Mouse (Mus musculus) kidney, postnatal 14 days (tissue): ENCODE results near the gene Ap4b1.
"Not testable (repeated sequence)": the region's sequence is repeated elsewhere in the genome, so short reads cannot be mapped to it uniquely, and the experiment has no call there.

ENCODE experiments used
- DNase-seq: peaks from one replicate; pipeline ENCODE4 v3.0.0; 2022; ENCODE audit warnings: mixed read lengths

Gene Ap4b1

GRCm38 (mm10) chr3:103808891-103809798 lies at the start of gene Ap4b1, which contains the start of the genes Dclre1b and Gm43064:
Gene Ap4b1 (plus strand): TSS chr3:103809520.
Gene Dclre1b (minus strand): TSS chr3:103809444.
Gene Gm43064 (plus strand): TSS chr3:103809573.
- DNase-seq, result peak; percentile 95

- no peak for DNase-seq
Observed at GRCm38 (mm10) chr3:103766789-103767188, 42.5 kb upstream of the Ap4b1 start.

DNA sequence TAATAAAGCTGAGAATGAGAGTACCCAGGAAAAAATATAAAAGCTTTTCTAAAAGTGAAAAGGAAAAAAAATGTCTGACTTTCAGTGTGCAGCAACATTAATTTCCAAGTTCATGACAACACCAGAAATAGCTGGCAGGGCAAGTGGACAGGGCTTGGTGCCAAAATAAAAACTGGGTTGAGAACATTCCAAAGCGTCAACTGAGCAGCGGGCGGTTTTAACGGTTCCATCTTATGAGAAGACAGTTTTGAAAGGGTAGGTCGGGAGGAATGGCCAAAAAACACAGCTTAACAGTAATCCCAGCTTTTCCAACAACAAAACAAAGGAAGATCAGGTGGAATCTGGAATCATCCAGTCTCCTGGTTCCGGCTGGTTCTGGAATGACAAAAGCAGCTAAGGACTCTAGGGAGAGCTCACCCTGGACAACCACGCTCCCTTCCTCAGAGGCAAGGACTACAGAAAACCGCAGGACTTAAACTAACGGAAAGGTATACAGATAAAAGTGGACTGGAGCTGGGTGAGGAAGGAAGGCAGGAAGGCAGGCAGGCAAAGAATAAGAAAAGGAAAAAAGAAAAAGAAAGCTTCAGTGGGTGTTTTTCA lies 37.7 kb upstream of the Ap4b1 start:
- peak; percentile 90 for DNase-seq

GRCm38 (mm10) chr3:103772846-103773245 lies 36.5 kb upstream of the Ap4b1 start:
- peak; percentile 58 for DNase-seq

DNA sequence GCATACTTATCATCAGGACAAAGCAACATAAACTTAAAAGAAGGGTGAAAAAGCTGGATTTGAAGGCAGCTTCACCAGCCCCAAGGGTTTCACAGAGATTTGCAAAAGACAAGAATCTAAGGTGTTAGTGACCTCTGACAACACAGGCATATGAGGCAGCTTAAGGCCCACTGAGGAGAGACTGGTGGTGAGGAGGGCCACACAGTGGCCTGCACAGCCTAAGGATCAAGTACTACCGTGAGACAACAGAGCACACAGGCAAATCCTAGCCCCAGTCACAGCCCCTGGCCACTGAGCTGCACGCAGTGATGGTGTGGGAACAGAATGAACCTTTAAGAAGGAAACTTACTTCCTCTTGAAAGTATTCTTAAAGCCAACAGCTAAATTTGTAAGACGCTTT lies 35.8 kb upstream of the Ap4b1 start:
- no peak for DNase-seq

- no peak for DNase-seq
Observed at GRCm38 (mm10) chr3:103774009-103774408, 35.3 kb upstream of the Ap4b1 start.

GRCm38 (mm10) chr3:103777940-103778339 lies 31.4 kb upstream of the Ap4b1 start:
- DNase-seq, result no peak

- no peak for DNase-seq
Observed at GRCm38 (mm10) chr3:103778660-103779059, 30.7 kb upstream of the Ap4b1 start.

DNA sequence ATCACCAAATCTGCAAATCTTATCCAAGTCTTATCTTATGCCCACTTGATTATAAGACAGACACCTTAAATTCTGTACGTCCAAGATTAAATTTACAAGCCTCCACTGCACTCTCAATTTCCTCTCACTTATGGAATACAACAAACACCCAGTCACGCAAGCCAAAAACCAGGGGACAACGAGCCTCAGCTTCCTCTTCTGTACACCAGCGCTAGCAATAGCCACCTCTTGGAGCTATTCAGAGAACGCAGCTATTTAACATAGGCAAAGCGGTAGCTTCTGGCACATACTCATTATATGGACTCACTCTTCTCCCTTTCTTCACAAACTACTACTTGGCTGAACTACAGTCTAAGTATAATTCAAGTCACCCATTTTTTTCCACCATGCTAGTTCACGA lies 30.1 kb upstream of the Ap4b1 start:
- DNase-seq, result no peak

- no peak for DNase-seq
Observed at GRCm38 (mm10) chr3:103780271-103780670, 29.0 kb upstream of the Ap4b1 start.

- DNase-seq, result no peak
Observed at GRCm38 (mm10) chr3:103780777-103781176, 28.5 kb upstream of the Ap4b1 start.

GRCm38 (mm10) chr3:103782844-103783609 lies 26.3 kb upstream of the Ap4b1 start:
- DNase-seq, result no peak

DNA sequence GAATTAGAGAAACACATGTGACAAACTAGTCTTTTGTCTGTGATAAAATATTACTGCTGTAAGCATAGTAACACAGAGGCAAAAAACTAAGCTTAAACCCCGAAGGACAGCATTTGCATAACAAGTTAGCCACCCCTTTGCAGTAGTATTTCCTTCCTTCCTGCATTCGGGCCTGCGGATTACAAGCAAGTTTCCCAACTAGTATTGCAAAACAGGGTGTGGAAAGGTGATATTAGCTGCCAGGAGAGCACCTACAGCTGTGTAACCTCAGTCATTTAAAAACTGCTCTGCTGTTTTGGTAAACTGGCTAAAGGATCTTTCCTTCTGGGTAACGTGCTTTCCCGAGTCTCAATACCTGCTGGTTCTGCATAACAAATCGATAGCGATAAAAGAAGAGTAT lies 22.1 kb upstream of the Ap4b1 start:
- no peak for DNase-seq

DNA sequence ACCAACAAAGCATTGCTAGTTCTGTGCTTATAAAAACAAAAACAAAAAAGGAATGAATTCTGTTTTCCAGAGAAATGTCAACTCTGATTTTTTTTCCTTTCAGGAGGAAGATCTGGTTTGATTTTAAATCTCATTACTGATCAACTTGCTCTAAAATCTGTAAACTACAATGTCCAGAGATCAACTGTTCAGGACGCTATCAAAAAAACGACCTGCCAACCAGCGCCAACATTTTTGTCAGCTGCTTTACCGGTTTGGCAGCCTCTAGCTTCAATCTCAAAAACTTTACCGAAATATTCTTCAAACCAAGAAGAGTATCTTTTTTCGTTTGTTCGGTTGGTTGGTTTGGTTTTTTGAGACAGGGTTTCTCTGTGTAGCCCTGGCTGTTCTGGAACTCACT lies 20.2 kb upstream of the Ap4b1 start:
- no peak for DNase-seq

DNA sequence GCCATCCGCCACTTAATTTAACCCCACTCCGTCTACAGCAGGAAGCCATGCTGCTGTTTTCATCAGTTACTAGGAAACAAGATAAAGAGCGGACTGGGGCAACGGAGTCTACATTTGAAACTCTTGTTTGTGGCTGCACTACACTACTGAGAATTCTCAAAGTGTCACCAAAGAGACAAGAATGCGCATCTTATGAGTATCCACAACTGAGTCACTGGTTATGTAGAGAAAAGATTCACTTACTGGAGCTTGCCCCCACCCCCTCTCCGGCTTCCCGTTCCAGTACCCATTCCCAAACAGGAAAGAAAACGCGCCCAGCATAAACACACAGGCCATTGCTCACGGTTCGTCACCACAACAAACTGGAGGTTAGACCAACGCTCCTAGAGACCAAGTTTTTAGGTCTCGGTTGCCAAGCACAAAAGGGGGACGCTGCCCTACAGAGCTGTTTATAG lies 19.4 kb upstream of the Ap4b1 start:
- peak; percentile 64 for DNase-seq

GRCm38 (mm10) chr3:103790346-103791145 lies 18.8 kb upstream of the Ap4b1 start:
- no peak for DNase-seq

DNA sequence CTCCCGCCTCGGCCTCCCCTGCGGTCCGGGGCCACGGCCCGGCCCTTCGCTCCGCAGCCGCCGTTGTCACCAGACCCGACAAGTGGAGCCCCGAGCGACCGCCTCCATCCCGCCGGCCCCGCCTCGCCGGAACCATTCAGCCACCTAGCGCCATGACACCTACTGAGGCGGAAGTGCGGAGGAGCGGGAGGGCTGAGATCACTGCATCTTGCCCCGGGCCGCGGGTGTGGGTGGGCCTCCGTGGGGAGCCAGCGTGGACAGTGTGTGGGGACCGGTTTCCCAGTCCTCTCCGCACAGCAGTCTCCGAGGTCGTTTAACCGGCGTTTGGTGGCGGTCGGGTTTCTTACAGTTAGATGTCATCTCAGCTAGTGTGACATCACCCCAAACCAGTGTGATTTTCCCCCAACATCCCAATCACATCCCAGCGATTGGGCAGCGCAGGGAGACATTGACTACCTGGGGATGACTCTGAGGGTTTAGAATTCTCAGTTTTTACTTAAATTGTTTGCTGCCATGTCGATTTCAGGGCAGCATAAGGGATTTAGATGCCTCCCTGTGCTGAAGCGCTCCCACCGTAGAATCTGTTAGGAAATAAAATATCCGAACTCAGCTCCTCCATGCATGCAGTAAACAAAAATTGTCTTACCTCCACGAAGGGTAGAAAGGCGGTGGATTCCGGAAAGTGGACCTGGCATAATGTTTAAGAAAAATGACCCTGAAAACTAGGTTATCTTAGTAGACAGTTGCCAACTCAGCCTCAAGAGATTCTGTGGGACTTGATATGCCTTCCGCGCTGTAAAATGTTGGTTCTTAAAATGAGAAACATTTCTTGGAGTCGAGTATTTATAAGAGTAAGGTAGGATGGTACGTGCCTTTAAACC lies 17.9 kb upstream of the Ap4b1 start, which contains the start of gene Hipk1:
Gene Hipk1, minus strand, starts transcription at position 334 of the 881 bp plus-strand sequence.
- peak; percentile 96 for DNase-seq

- DNase-seq, result not testable (repeated sequence)
Observed at GRCm38 (mm10) chr3:103792111-103792406, 17.3 kb upstream of the Ap4b1 start.

- peak; percentile 32 for DNase-seq
Observed at GRCm38 (mm10) chr3:103792566-103792965, 16.8 kb upstream of the Ap4b1 start.

DNA sequence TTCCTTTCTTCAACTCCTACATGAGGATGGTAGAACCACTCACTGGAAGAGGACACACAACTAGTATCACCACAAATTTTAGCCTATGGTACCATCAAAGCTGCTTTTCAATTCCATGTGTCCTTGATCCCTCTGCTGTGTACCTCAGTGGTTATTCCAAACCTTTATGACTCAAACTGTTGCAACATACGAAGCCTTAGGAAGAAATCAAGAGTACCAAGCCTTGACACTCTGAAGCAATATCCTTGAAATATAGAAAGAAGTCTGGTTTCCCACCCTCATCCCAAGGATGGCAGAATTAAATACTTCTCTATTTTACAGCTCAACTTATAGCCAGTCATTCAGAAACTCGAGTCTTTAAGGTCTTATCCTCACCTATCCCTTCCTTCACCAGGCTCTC lies 12.9 kb upstream of the Ap4b1 start:
- no peak for DNase-seq

DNA sequence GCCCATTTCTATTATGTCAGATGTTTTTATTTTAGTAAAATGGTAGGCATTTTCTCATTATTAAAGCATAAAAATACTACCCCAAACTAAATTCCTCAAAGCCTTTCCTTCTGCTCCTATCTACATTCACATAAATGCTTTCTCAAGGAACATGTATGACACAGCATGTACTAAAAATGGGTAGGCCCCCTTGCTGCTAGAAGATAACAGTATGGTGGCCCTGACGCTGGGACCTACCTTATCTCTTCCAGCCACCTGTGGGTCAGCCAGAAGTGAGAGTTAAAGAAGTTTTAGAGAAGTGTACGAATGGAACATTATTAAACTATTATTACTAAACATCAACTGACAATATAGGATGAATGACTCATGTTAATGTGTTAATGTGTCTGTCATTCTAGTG lies 9.8 kb upstream of the Ap4b1 start:
- DNase-seq, result no peak
